Mouse (Mus musculus) kidney, embryonic 14.5 days (tissue): ENCODE data around the gene Kcnh6. TPM values are rescaled to one million over a fixed set of nuclear protein-coding genes. Genes with fewer than 3 reads are reported as not detected.
A peak's percentile ranks its signal among the peaks of the same experiment; 100 is the strongest.

ENCODE experiments used
- ATAC-seq: fragments of 200-750 bp; cut with Nextera tagmentation; 2 replicates; pipeline ENCODE4 v1.8.0; 2017; ENCODE audit warnings: moderate number of reproducible peaks, mild to moderate bottlenecking, moderate TSS enrichment, moderate library complexity; ENCODE audit not compliant: low FRiP score, low TSS enrichment
- H3K27ac ChIP-seq: fragments of 300-500 bp; sonication (generic); 2 replicates; pipeline ENCODE4 v1.5.1; 2014; ENCODE audit warnings: low read depth, mild to moderate bottlenecking, low read length, moderate library complexity, mixed read lengths
- H3K27me3 ChIP-seq: fragments of 300-500 bp; sonication (generic); 2 replicates; pipeline ENCODE4 v1.6.1; 2014; ENCODE audit warnings: mild to moderate bottlenecking, low read length; ENCODE audit not compliant: control insufficient read depth, insufficient read depth
- H3K36me3 ChIP-seq: fragments of 300-500 bp; sonication (generic); 2 replicates; pipeline ENCODE4 v1.6.1; 2014; ENCODE audit warnings: low read length, mixed read lengths; ENCODE audit not compliant: control insufficient read depth, insufficient read depth
- H3K4me1 ChIP-seq: fragments of 300-500 bp; sonication (generic); 2 replicates; pipeline ENCODE4 v1.6.1; 2014; ENCODE audit warnings: low read length, mixed read lengths; ENCODE audit not compliant: control insufficient read depth, insufficient read depth
- H3K4me2 ChIP-seq: fragments of 300-500 bp; sonication (generic); replicated peaks from 2 replicates; pipeline ENCODE4 v1.6.1; 2014; ENCODE audit warnings: low read depth, mild to moderate bottlenecking, low read length
- H3K4me3 ChIP-seq: fragments of 300-500 bp; sonication (generic); 2 replicates; pipeline ENCODE4 v1.5.1; 2014; ENCODE audit warnings: mild to moderate bottlenecking, low read length
- H3K9ac ChIP-seq: fragments of 300-500 bp; sonication (generic); 2 replicates; pipeline ENCODE4 v1.6.1; 2014; ENCODE audit warnings: low read depth, mild to moderate bottlenecking, low read length, moderate library complexity
- H3K9me3 ChIP-seq: fragments of 300-500 bp; sonication (generic); 2 replicates; pipeline ENCODE4 v1.6.1; 2016; ENCODE audit warnings: low read length; ENCODE audit not compliant: control insufficient read depth
- WGBS: fragments of 180-500 bp; shearing (Covaris S2); extraction: QIAGEN DNeasy Blood & Tissue Kit; methylation state at CpG from one replicate; pipeline ENCODE4 v1.1.7; 2014; 5-methylcytosine and 5-hydroxymethylcytosine counted together
- polyA plus RNA-seq: library from polyadenylated mRNA; unstranded; fragments of >200 nt; fragmentation: Nextera tagmentation; extraction: Ambion mirVana; gene quantifications from 2 replicates; pipeline ENCODE4 v1.2.1, GENCODE M21; 2014

The Kcnh6 gene
- polyA plus RNA-seq, 1 experiment from 2014 or later: 0.14 TPM

GRCm38 (mm10) chr11:106000062-106000461, 7.9 kb upstream of the Kcnh6 start:
- no peak for ATAC-seq
- Histone ChIP-seq H3K4me2 (no peak overlapping the region), H3K27ac (no peak overlapping the region), H3K36me3 (no peaks in the 10 kb centered on the region), H3K9me3 (no peaks in the 10 kb centered on the region), H3K4me3 (no peak overlapping the region), H3K27me3 (no peaks in the 10 kb centered on the region), H3K9ac (no peak overlapping the region), H3K4me1 (no peaks in the 10 kb centered on the region)
- 95% methylated on average over 6 of the region's 6 CpGs for WGBS

DNA sequence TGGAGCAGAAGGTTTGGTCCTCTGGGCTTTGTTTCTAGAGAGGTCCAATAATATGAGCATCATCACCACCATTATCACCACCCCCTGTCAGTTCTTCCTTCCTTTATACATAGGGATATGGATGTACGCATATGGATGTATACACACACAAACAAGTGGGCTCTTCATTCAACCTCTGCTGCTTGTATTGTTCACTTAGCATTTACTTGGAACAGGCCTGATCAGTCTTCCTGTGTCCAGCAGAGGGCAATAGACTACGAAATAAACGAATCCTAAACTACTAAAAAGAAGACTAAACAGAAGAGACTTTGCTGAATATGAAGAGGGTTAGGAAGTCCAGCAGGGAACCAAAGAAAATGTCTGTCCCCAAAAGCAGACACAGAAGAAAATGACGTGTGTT, 6.2 kb upstream of the Kcnh6 start:
- Histone ChIP-seq H3K9me3 (no peaks in the 10 kb centered on the region), H3K4me3 (no peak overlapping the region), H3K27ac (no peak overlapping the region), H3K27me3 (no peaks in the 10 kb centered on the region), H3K4me1 (no peaks in the 10 kb centered on the region), H3K9ac (no peak overlapping the region), H3K4me2 (no peak overlapping the region), H3K36me3 (no peaks in the 10 kb centered on the region)
- 44% methylated on average over 4 of the region's 4 CpGs for WGBS
- no peak for ATAC-seq

GRCm38 (mm10) chr11:106004576-106004975, 3.3 kb upstream of the Kcnh6 start:
- H3K4me1 ChIP-seq: no peaks in the 10 kb centered on the region; the same call in 1 of the 2 replicates
- ATAC-seq: no peak
- no peak overlapping the region for H3K4me3 ChIP-seq
- H3K4me2 ChIP-seq: no peak overlapping the region
- peaks cover 4% of the 10 kb centered on the region; the same call in 1 of the 2 replicates for H3K27me3 ChIP-seq
- H3K36me3 ChIP-seq: no peaks in the 10 kb centered on the region
- H3K9me3 ChIP-seq: no peaks in the 10 kb centered on the region
- no peak overlapping the region for H3K27ac ChIP-seq
- WGBS: 75% methylated on average over 1 of the region's 1 CpGs
- H3K9ac ChIP-seq: no peak overlapping the region

DNA sequence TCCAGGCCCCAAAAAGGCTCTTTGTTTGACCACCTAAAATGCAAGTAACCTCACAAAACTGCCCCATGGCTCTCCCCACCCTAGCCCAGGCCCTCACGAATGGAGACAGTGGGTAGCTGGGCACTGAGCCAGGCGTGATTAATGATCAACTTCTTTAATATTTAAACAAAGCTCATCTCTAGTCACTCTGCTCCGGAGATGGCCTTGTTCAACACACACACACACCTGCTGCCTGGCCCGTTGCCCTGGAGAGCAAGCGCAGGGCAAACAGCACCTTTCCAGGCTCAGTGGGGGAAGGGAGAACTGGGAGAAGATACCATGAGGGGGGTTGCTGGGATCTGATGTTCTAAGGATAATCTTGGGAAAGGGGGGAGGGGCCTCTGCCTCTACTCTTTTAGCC, 2.0 kb upstream of the Kcnh6 start:
- peak; percentile 41; the same call in 1 of the 2 replicates for ATAC-seq
- Histone ChIP-seq H3K4me1 (no peaks in the 10 kb centered on the region; the same call in 1 of the 2 replicates), H3K9ac (no peak overlapping the region), H3K4me3 (no peak overlapping the region), H3K27me3 (peaks cover 4% of the 10 kb centered on the region; the same call in 1 of the 2 replicates), H3K36me3 (no peaks in the 10 kb centered on the region), H3K9me3 (no peaks in the 10 kb centered on the region), H3K27ac (no peak overlapping the region), H3K4me2 (no peak overlapping the region)
- 50% methylated on average over 5 of the region's 5 CpGs for WGBS

DNA sequence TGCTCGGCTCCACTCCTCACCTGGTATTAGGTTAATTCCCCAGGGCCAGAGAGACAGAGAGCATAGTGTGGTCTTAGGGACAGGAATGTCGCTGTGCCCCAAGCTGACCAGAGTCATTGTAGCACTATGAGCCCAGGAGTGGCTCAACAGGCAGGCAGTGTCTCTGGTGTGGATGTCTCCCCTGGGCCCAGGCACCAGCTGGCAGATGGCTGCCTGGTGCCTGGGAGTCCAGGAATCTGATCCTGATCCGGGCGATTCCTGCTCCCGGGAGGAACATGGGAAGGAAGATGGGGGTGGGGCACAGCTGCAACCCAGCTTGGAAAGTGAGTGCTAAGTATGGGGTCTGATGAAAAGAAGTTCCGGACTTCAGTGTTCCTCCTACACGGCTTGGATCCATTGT, 4.8 kb downstream of the Kcnh6 start:
- Histone ChIP-seq H3K4me1 (no peaks in the 10 kb centered on the region; the same call in 1 of the 2 replicates), H3K4me2 (no peak overlapping the region), H3K27ac (no peak overlapping the region), H3K9ac (no peak overlapping the region), H3K9me3 (no peaks in the 10 kb centered on the region), H3K4me3 (no peak overlapping the region), H3K36me3 (no peaks in the 10 kb centered on the region), H3K27me3 (peaks cover 4% of the 10 kb centered on the region; the same call in 1 of the 2 replicates)
- 41% methylated on average over 7 of the region's 7 CpGs for whole genome bisulfite sequencing
- ATAC-seq: 0 out of 2 replicates have a peak, but pooled peaks have one; percentile 33

- no peak for ATAC-seq
- no peaks in the 10 kb centered on the region for H3K9me3 ChIP-seq
- 62% methylated on average over 11 of the region's 11 CpGs for WGBS
Observed at GRCm38 (mm10) chr11:106013556-106014225, 5.8 kb downstream of the Kcnh6 start.

GRCm38 (mm10) chr11:106016440-106016839, 8.5 kb downstream of the Kcnh6 start:
- H3K9ac ChIP-seq: no peak overlapping the region
- no peaks in the 10 kb centered on the region for H3K36me3 ChIP-seq
- H3K9me3 ChIP-seq: no peaks in the 10 kb centered on the region
- WGBS: 74% methylated on average over 5 of the region's 5 CpGs
- H3K4me1 ChIP-seq: no peaks in the 10 kb centered on the region
- no peak for ATAC-seq
- no peak overlapping the region for H3K27ac ChIP-seq
- no peak overlapping the region for H3K4me3 ChIP-seq
- H3K27me3 ChIP-seq: peaks cover 7% of the 10 kb centered on the region
- no peak overlapping the region for H3K4me2 ChIP-seq

More at GRCm38 (mm10) chr11:106013556-106014225, 5.8 kb downstream of the Kcnh6 start:
- H3K27me3 ChIP-seq: peaks cover 4% of the 10 kb centered on the region; the same call in 1 of the 2 replicates
- H3K4me1 ChIP-seq: no peaks in the 10 kb centered on the region
- H3K27ac ChIP-seq: no peak overlapping the region
- H3K36me3 ChIP-seq: no peaks in the 10 kb centered on the region
- H3K4me3 ChIP-seq: no peak overlapping the region
- no peak overlapping the region for H3K4me2 ChIP-seq
- no peak overlapping the region for H3K9ac ChIP-seq

GRCm38 (mm10) chr11:106020051-106020763, 12.3 kb downstream of the Kcnh6 start:
- ATAC-seq: peak; percentile 43; the same call in 1 of the 2 replicates
- WGBS: under 1% methylated on average over 50 of the region's 50 CpGs

GRCm38 (mm10) chr11:106025774-106026173, 17.9 kb downstream of the Kcnh6 start:
- WGBS: 87% methylated on average over 3 of the region's 3 CpGs
- H3K27me3 ChIP-seq: no peaks in the 10 kb centered on the region; the same call in none of the 2 replicates

More at GRCm38 (mm10) chr11:106020051-106020763, 12.3 kb downstream of the Kcnh6 start:
- H3K4me1 ChIP-seq: no peaks in the 10 kb centered on the region
- H3K9me3 ChIP-seq: no peaks in the 10 kb centered on the region
- peak overlapping the region; percentile 47 for H3K9ac ChIP-seq
- no peak overlapping the region for H3K27ac ChIP-seq
- peak overlapping the region; percentile 54 for H3K4me2 ChIP-seq
- H3K4me3 ChIP-seq: peak overlapping the region; percentile 27
- no peaks in the 10 kb centered on the region for H3K36me3 ChIP-seq
- H3K27me3 ChIP-seq: peaks cover 7% of the 10 kb centered on the region

More at GRCm38 (mm10) chr11:106025774-106026173, 17.9 kb downstream of the Kcnh6 start:
- Histone ChIP-seq H3K36me3 (0 out of 2 replicates have a peak, but pooled peaks cover 3% of the 10 kb centered on the region), H3K9ac (no peak overlapping the region), H3K9me3 (no peaks in the 10 kb centered on the region), H3K27ac (no peak overlapping the region), H3K4me1 (no peaks in the 10 kb centered on the region), H3K4me2 (no peak overlapping the region), H3K4me3 (no peak overlapping the region)
- ATAC-seq: no peak
